Mouse (Mus musculus): ENCODE measurements around the gene Smpd4.
"Not testable (repeated sequence)": the region's sequence is repeated elsewhere in the genome, so short reads cannot be mapped to it uniquely, and the experiment has no call there.

The Smpd4 gene

GRCm38 (mm10) chr16:17619198-17620105 lies at the start of gene Smpd4:
Gene Smpd4, plus strand, starts transcription at chr16:17619354.
- DNase-seq: peak; percentile 94

DNA sequence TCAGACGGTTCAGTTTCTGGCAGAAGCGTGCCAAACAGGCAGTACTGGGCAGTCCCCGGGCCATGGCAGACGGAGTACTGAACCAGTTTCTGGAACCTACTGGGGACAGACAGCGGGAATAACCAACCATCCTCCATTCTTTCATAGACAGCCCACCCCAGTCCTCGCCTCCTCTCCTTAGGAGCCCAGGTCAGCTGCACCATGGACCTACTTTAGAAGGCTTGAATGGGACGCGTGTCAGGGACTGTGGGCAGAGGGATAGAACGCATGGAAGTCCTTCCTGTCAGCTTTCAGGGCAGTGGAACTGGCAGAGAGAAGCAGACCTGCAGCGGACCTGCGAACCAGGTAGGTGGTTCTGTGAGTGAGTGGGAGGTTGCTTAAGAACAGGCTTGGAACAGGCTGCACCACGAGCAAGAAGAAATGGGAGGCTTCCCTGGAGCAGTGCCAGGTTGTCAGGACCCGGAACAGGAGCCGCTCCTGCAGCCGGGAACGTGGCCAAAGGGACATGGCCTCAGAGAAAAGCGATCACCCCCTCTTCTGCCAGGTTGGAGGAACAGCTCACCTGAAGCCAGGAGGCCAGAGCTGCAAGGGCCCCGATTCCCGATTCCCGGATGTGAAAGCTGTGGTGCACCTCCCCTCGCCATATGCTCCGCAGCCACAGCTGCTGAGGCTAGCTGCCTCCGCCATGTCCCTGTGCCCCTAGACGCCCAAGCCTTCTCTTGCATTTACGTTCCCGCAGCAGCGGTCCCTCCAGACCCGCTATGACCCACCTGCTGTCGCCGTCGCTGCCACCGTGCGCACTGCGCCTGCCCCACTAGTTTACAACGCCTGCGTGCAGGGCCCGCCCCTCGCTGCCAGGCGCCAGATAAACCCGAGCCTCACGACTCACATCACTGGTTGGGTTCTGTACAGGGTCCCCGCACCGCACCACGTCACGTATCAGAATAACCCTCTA lies 43.0 kb upstream of the Smpd4 start:
- peak; percentile 82 for DNase-seq

- DNase-seq: no peak
Observed at GRCm38 (mm10) chr16:17576825-17577215, 42.3 kb upstream of the Smpd4 start.

DNA sequence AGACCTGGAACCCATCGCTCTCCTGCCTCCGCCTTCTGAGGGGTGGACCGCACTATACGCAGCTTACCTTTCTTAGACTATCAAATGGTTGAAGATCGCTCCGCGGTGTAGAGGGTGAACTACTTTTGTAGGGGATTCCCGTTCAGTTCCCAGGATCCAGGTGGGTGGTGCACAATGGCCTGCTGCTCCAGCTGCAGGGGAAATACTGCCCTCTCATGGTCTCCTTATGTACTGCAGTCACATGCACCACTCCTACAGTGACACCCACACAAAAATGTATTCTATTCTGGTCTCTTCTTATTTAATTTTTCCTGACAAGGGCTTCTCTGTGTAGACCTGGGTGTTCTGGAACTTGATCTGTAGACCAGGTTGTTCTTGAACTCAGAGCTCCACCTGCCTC lies 36.1 kb upstream of the Smpd4 start, which contains the start of gene Slc7a4:
Gene Slc7a4 (minus strand): TSS at position 151 of the 400 bp plus-strand sequence.
- DNase-seq: peak; percentile 34

DNA sequence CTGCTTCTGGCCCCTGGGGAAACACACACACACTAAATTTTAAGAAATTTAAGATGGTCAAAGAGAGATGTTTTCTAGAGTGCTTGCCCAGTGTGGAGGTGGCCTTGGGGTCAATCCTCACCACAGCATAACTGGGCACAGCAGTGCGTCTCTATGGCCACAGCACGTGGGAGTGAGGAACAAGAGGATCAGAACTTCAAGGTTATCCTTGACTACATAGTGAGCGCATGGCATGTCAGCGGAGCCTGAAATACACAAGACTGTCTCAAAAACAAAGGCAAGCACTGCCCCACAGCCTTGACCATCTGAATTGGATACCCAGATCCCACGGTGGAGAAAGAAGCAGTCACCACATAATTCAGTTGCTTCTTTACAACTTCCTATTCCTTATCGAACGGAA lies 34.6 kb upstream of the Smpd4 start:
- DNase-seq: no peak

DNA sequence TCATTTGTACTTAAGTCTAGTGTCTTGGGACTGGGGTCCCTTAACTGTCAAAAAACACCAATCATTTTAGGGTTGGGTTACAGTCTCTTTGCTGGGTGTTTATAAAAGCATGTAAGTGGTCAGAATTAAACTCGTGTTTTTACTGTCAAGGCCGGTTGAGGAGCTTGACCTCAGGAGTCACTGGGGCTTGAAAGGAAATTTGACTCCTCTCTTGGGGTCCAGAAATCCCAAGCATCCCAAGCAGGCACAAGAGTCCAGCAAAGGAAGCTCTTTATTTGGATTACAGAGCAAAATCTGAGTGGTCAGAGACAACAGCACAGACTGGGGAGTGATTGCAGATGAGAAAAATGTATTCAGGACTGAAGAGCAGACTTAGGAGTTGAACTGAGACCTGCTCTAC lies 28.4 kb upstream of the Smpd4 start:
- DNase-seq: no peak

DNA sequence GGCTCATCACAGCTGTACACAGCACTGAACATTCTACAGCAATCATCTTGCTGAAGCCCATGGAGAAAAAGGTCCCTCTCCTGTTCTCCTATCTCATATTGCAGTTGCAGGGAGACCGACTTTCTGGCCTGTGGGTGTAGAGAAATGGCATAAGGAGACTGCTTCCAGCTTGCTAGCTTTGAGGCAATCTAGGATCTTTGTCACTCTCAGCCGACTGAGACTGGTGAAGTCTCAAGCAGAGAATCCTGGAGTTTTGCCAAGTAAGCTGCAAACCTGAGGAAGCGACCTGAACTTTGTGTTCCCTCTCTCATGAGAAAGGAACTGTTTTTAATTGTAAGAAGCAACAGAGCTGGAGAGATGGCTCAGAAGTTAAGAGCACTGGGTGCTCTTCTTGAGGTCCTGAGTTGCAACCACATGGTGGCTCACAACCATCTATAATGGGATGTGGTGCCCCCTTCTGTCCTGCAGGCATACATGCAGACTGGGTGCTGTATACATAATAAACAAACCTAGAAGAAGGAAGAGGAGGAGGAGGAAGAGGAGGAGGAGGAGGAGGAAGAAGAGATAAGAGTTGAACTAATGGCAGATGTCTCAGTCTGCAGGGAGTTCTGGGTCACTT lies 18.1 kb upstream of the Smpd4 start:
- no peak for DNase-seq

DNA sequence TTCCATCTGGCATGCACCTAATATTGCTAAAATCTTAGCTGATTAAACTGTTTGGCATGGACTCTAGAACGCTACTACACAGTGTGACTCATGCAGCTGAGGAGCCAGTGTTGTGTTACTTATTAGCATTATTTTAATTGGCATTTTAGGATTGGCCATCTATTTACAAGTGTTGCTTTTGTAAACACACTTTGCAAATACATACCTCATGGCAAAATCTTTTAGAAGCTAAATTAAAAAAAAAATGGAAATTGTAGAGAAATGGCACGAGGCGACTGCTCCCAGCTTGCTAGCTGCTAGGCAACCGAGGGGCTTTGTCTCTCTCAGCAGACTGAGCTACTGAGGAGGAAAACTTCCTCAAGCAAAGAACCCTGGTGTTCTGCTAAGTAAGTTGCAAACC lies 14.2 kb upstream of the Smpd4 start:
- no peak for DNase-seq

- DNase-seq: no peak
Observed at GRCm38 (mm10) chr16:17605684-17606083, 13.5 kb upstream of the Smpd4 start.

GRCm38 (mm10) chr16:17611383-17611782 lies 7.8 kb upstream of the Smpd4 start:
- DNase-seq: no peak

GRCm38 (mm10) chr16:17614740-17615139 lies 4.4 kb upstream of the Smpd4 start:
- not testable (repeated sequence) for DNase-seq

DNA sequence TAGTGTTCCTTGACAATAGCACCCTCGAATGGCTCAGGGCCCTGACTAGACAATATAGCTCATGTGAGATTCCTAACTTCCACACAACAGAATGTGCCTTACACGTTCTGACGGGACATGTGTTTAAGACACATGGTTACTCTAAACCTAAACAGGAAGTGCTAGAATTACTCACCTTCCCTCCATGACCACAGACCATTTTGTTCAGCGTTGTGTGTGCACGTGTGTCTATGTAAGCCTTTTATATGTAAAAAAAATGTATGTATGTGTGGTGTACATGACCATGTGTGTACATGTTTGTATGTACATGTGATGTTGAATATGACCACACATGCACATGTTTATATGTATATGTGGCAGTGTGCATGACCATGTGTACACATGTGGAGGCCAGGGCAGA lies 2.9 kb upstream of the Smpd4 start:
- DNase-seq: no peak

- DNase-seq: peak; percentile 55
Observed at GRCm38 (mm10) chr16:17617922-17618565, 1.1 kb upstream of the Smpd4 start.

DNA sequence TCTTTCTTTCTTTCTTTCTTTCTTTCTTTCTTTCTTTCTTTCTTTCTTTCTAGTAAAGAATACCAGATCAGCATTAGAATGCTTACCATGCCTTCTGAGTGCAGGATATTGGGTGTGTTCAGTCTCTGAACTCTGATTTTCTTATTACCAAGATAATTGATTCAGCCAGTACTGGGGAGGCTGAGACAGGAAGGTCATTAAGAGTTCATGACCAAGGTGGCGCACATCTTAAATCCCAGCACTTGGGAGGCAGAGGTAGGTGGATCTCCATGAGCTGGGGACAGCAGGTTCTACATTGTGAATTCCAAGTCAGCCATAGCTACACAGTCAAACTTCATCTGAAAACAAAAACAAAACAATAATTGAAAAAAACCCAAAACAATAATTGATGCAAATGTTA lies 2.8 kb downstream of the Smpd4 start:
- DNase-seq: no peak

GRCm38 (mm10) chr16:17625488-17626268 lies 6.5 kb downstream of the Smpd4 start:
- peak; percentile 27 for DNase-seq

- no peak for DNase-seq
Observed at GRCm38 (mm10) chr16:17626269-17626555, 7.1 kb downstream of the Smpd4 start.

DNA sequence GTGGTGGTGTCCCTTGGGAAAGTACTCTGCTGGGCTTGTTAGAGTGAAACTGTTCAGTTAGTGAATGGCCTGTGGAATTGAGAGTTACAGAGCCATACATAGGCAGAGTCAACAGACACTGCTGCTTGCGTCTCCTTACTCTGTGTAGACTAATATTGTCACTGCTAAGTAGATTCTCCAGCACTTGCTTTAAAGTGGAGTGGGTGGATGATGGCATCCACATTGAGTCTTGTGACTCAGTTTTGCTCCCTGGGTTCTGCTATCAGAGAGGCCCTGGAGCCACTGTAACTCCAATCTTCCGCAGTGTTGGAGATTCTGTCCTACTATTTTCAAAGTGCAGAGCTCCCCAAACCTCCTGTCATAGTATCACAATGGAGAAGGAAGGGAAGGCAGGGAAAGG lies 13.4 kb downstream of the Smpd4 start:
- no peak for DNase-seq

DNA sequence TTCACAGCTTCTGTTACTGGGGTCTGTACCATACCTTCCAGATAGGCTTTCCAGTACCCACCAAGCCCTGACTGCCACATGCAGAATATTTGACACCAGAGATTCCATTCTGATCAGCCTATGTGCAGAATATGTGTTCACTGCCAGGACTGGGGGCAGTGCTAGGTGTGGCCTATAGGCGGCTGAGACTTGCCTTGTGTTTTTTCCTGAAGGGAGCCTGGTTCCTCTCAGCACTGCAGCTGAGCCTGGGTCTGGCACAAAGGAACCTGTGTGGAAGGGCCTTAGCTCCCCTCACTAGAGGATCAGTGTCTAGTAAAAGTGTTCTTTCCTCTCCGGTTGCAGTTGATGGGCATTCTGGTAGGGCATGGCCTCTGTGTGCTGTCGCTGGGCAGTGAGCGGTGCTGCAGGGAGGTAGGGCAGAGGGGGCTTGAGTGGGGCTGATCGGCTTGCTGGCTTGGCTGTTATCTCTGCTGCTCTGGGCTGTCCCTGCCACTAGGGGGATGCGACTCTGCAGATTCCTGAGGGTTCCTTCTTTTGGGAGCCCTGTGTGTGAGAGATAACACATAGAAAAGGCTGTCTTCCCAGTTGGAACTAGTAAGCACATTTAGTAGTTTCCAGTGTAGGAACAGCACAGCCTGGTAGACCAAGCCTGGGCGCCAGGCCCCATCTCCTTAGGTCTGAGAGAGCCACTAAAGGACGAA lies 14.5 kb downstream of the Smpd4 start:
- DNase-seq: no peak

DNA sequence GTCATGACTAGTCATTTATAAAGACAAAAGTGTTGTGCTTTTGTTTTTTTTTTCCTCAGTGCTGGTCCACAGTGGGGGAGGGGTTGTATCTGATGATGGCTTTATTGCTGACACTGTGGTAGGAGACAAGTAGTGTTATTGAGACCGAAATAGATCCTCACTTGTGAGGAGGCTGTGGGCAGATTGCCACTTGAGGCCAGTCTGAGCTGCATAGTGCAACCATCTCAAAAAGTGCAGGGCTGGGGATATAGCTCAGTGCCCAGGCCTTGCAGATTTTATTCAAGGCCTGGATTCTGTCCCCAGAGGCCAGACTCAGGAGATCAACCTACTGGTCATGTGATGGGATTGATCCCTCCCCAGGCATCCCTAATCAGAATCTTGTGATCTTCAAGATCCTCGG lies 17.8 kb downstream of the Smpd4 start:
- DNase-seq: no peak

GRCm38 (mm10) chr16:17637610-17638009 lies 18.5 kb downstream of the Smpd4 start:
- DNase-seq: no peak

GRCm38 (mm10) chr16:17638036-17638628 lies 19.0 kb downstream of the Smpd4 start:
- DNase-seq: no peak

Measured in lung, postnatal 10 days (tissue).